Mouse (Mus musculus) stomach, embryonic 15.5 days (tissue): ENCODE results near the gene Maco1. TPM values are rescaled to one million over a fixed set of nuclear protein-coding genes. Genes with fewer than 3 reads are reported as not detected.
"Not testable (repeated sequence)": the region's sequence is repeated elsewhere in the genome, so short reads cannot be mapped to it uniquely, and the experiment has no call there.

Source experiments
- ATAC-seq: fragments of 200-750 bp; cut with Nextera tagmentation; 2 replicates; pipeline ENCODE4 v1.8.0; 2017; ENCODE audit warnings: low read depth, moderate number of reproducible peaks, moderate TSS enrichment; ENCODE audit not compliant: insufficient read depth, low FRiP score
- H3K27ac ChIP-seq: fragments of 300-500 bp; sonication (generic); 2 replicates; pipeline ENCODE4 v1.5.1; 2015; ENCODE audit warnings: mild to moderate bottlenecking, inconsistent platforms
- H3K27me3 ChIP-seq: fragments of 300-500 bp; sonication (generic); replicated peaks from 2 replicates; pipeline ENCODE4 v1.6.1; 2015; ENCODE audit warnings: inconsistent platforms
- H3K36me3 ChIP-seq: fragments of 300-500 bp; sonication (generic); 2 replicates; pipeline ENCODE4 v1.6.1; 2015; ENCODE audit warnings: inconsistent platforms
- H3K4me1 ChIP-seq: fragments of 300-500 bp; sonication (generic); 2 replicates; pipeline ENCODE4 v1.6.1; 2015; ENCODE audit warnings: inconsistent platforms
- H3K4me2 ChIP-seq: fragments of 300-500 bp; sonication (generic); 2 replicates; pipeline ENCODE4 v1.6.1; 2015; ENCODE audit warnings: mild to moderate bottlenecking, inconsistent platforms
- H3K4me3 ChIP-seq: fragments of 300-500 bp; sonication (generic); replicated peaks from 2 replicates; pipeline ENCODE4 v1.5.1; 2015; ENCODE audit warnings: inconsistent platforms
- H3K9ac ChIP-seq: fragments of 300-500 bp; sonication (generic); 2 replicates; pipeline ENCODE4 v1.6.1; 2015; ENCODE audit warnings: inconsistent platforms
- H3K9me3 ChIP-seq: fragments of 300-500 bp; sonication (generic); 2 replicates; pipeline ENCODE4 v1.6.1; 2016; ENCODE audit warnings: inconsistent platforms
- WGBS: fragments of 180-500 bp; shearing (Covaris S2); methylation state at CpG from one replicate; pipeline ENCODE4 v1.1.7; 2015; 5-methylcytosine and 5-hydroxymethylcytosine counted together
- polyA plus RNA-seq: library from polyadenylated mRNA; unstranded; fragments of >200 nt; fragmentation: Nextera tagmentation; extraction: Ambion mirVana; gene quantifications from 2 replicates; pipeline ENCODE4 v1.2.1, GENCODE M21; 2015

The Maco1 gene
- polyA plus RNA-seq, 1 experiment from 2014 or later = 41.5 TPM

DNA sequence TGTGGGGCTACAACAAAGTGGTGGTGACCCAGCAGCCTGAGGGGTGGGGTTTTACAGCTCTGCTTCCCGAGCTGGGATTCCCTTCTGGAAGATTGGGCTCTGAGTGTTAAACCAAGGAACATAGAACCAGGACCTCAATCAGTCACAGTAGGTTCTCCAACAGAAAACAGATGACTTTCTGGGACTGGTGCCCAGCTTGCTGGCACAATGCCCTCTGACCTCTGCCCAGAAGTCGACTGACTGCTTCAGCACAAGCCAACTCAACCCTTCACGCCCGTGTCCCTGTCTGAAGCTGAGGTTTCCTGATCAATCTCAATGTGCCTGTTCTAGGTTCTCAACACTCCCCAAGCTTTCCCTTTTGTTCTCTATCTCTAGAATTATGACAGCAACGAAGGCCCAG, 48.4 kb downstream of the Maco1 start:
- H3K9me3 ChIP-seq = no peaks in the 10 kb centered on the region
- no peak for ATAC-seq
- H3K9ac ChIP-seq = no peak overlapping the region
- no peak overlapping the region for H3K4me3 ChIP-seq
- 0 out of 2 replicates have a peak, but pooled peaks cover 3% of the 10 kb centered on the region for H3K4me1 ChIP-seq
- H3K27me3 ChIP-seq = no peaks in the 10 kb centered on the region
- no peak overlapping the region for H3K27ac ChIP-seq
- WGBS = 62% methylated on average over 5 of the region's 5 CpGs
- H3K36me3 ChIP-seq = peaks cover 41% of the 10 kb centered on the region
- H3K4me2 ChIP-seq = no peak overlapping the region

DNA sequence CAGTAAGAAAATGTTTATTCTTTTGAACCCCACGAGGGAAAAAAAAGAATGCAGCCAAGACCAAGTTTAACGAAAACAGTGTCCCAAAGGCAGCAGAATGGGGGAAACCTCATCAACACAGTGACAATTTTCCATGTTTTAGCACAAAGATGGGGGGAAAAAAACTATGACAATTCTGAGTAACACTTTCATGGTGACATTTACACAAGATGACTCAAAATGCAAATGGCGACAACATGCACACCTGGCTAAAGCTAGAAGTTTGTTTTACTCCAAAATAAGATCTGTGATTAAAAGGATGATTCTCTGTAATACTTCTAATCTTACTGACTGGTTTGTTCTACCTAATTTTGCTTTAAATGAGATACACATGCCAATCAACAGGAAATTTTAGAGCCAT, 50.4 kb downstream of the Maco1 start:
- Histone ChIP-seq H3K9ac (no peak overlapping the region), H3K4me1 (0 out of 2 replicates have a peak, but pooled peaks cover 3% of the 10 kb centered on the region), H3K27ac (no peak overlapping the region), H3K9me3 (no peaks in the 10 kb centered on the region), H3K4me2 (no peak overlapping the region), H3K27me3 (no peaks in the 10 kb centered on the region), H3K4me3 (no peak overlapping the region), H3K36me3 (peaks cover 38% of the 10 kb centered on the region)
- 78% methylated on average over 3 of the region's 3 CpGs for WGBS
- ATAC-seq = no peak

DNA sequence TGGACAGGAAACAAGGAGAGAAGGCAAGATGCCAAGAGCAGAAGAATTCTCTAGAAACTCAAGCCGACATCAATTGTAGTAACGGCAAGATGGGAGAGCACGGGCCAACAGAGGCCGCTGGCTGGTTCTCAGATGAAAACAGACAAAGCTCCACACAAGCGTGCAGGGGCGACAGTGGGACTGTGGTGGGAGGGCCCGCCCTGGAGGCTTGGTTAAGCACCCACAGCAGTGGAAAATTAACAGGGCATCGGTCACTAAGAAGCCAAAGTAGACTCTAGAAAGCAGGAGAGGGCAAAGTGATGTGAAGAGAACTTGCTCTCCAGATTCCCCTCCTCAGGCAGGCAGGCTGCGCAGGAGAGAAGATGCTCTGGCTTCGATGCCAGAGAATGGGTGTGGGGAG, 51.0 kb downstream of the Maco1 start:
- H3K9me3 ChIP-seq = no peaks in the 10 kb centered on the region
- no peak for ATAC-seq

DNA sequence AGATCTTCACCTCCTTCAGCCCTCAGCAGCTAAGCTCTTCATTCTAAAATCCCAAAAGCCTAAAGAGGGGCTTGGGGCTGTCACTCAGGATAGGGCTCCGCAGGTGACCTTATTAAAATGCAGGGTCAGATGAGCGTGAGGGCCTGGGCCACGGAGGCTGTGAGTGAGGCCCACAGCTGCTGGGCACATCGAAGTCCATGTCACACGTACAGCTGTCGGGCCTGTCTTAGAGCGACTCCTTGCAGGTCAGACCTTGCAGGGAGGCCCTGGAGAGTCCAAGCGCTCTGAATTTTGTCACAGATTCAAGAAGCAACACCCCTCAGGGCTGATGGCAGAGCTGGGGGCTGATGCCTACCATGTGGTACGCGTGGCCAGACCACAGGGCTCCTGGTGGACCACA, 52.5 kb downstream of the Maco1 start:
- peaks cover 29% of the 10 kb centered on the region for H3K36me3 ChIP-seq
- H3K27ac ChIP-seq = no peak overlapping the region
- H3K4me1 ChIP-seq = 0 out of 2 replicates have a peak, but pooled peaks cover 3% of the 10 kb centered on the region
- no peak overlapping the region for H3K9ac ChIP-seq
- H3K4me2 ChIP-seq = no peak overlapping the region
- no peak for ATAC-seq
- no peak overlapping the region for H3K4me3 ChIP-seq
- whole genome bisulfite sequencing = 76% methylated on average over 10 of the region's 10 CpGs
- no peaks in the 10 kb centered on the region for H3K27me3 ChIP-seq
- no peaks in the 10 kb centered on the region for H3K9me3 ChIP-seq

More for the DNA sequence above, 51.0 kb downstream of the Maco1 start:
- no peak overlapping the region for H3K9ac ChIP-seq
- H3K4me1 ChIP-seq = 0 out of 2 replicates have a peak, but pooled peaks cover 3% of the 10 kb centered on the region
- H3K27me3 ChIP-seq = no peaks in the 10 kb centered on the region
- no peak overlapping the region for H3K27ac ChIP-seq
- H3K36me3 ChIP-seq = peaks cover 38% of the 10 kb centered on the region
- H3K4me3 ChIP-seq = no peak overlapping the region
- H3K4me2 ChIP-seq = no peak overlapping the region
- WGBS = 87% methylated on average over 10 of the region's 10 CpGs

DNA sequence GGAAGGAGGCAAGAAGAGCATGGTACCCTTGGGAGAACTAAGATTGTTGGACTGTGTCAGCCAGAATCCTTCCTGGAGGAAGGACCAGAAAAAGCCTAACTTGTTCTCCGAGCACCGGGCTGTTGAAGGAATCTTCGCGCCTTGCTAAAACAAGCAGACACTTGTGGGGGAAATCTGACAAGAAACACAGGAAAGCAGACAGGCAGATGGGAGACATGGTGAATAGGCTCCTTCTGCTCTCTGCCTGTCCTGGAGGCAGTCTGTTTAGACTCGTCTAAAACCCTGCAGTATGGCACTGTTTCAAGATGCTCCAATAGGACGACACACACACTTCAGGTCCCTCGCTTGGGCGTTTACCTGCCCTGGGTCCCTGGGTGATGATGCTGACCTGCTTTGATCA, 53.0 kb downstream of the Maco1 start:
- 62% methylated on average over 8 of the region's 8 CpGs for WGBS
- Histone ChIP-seq H3K9me3 (no peaks in the 10 kb centered on the region), H3K27me3 (no peaks in the 10 kb centered on the region), H3K9ac (no peak overlapping the region), H3K36me3 (peaks cover 25% of the 10 kb centered on the region), H3K4me2 (no peak overlapping the region), H3K4me3 (no peak overlapping the region), H3K4me1 (0 out of 2 replicates have a peak, but pooled peaks cover 1% of the 10 kb centered on the region), H3K27ac (no peak overlapping the region)
- ATAC-seq = no peak

DNA sequence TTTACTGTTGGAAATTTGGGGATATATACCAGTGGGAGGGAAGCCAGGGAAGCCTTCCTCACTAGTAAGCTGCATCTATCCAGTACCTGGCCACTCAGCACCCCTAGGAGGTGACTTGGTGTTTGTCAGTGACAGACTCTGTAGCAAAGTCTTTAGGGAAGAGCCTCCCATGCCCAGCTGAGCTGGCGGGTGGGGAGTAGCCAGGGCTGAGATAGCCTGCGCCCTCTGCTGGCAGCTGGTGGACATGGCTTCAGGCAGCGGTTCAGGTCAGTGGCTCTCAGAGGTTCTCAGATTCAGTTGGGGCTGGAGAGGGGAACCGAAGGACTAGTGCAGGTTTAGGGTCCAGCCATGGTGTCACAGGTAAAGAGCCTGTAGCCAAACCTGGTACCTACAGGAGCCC, 53.9 kb downstream of the Maco1 start:
- Histone ChIP-seq H3K27me3 (no peaks in the 10 kb centered on the region), H3K4me1 (no peaks in the 10 kb centered on the region), H3K36me3 (peaks cover 17% of the 10 kb centered on the region; the same call in 1 of the 2 replicates), H3K27ac (no peak overlapping the region), H3K9ac (no peak overlapping the region), H3K4me2 (no peak overlapping the region), H3K9me3 (no peaks in the 10 kb centered on the region), H3K4me3 (no peak overlapping the region)
- WGBS = 5% methylated on average over 4 of the region's 4 CpGs
- ATAC-seq = peak; percentile 68; the same call in 1 of the 2 replicates

DNA sequence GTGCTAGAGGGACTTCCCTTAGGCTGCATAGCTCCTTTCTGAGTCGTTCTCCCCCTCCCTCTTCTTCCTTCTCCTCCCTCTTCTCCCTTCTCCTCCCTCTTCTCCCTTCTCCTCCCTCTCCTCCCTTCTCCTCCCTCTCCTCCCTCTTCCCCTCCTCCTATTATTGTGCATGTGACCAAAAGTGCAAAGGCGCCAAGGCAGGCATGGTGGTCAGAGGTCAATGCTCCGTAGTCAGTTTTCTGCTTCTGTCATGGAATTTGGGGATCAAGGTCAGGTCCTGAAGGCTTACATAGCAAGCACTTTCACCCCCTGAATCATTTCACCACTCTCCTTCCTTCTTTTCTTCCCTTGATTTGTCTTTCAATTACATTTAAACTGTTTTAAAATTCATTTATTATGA, 54.3 kb downstream of the Maco1 start:
- WGBS = 43% methylated on average over 3 of the region's 3 CpGs

DNA sequence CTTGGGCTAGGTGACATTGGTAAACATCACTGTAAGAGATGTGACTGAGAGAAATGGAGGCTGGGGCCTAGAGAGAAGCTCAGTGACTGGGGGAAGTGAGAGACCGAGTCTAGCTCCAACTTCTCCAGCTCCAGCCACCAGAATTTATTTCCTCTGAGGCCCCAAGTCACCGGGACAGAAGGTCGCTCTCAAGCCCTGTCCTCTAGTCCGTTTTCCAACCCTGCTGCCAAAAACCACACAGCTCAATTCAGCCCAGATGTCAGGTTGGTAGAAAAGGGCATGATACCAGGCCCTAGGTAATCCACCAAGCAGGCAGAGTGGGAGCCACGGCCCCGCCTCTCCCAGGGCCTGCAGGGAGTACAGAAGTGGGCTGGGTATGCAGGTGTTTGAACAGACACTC, 55.5 kb downstream of the Maco1 start:
- WGBS = 72% methylated on average over 6 of the region's 6 CpGs

More for the DNA sequence above, 54.3 kb downstream of the Maco1 start:
- ATAC-seq = no peak
- Histone ChIP-seq H3K9me3 (no peaks in the 10 kb centered on the region), H3K27me3 (no peaks in the 10 kb centered on the region), H3K4me3 (no peak overlapping the region), H3K4me2 (no peak overlapping the region), H3K9ac (no peak overlapping the region), H3K36me3 (peaks cover 14% of the 10 kb centered on the region; the same call in 1 of the 2 replicates), H3K4me1 (no peaks in the 10 kb centered on the region), H3K27ac (no peak overlapping the region)

DNA sequence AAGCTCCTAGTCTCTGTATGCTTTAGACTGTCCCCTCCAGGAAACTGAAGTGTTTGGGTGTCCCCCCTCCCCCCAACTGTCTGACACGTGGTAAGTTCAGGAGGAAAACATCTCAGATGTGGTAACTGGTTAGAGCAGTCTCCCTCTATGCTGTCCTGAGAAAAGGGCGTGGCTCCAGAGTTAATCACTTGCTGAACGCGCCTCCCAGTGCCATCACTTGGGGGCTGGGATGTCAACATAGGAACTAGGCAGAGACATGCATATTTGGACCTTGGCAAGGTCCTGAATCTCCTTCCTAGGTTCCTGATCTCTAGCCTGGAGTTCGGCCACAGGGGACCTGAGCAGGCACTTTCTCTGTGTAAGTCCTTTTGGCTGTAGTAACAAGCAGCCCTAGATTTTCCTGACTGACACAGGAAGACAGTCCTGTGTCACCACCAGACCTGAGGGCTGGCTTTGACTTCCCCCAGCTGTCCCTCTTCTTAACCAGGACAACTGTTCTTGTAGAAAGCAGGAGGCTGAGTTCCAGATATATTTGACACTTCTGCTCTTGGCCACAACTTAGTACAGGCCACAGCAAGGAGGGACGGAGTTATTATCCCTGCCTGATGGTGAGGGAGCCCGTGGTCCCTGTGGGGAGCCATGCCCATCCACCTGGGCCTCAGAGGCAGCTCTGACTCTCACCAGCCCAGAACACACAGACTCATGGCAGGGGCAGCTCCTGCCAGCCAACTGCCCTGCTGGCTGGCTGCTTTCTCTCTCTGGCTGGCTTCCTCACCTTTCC, 56.4 kb downstream of the Maco1 start:
- Histone ChIP-seq H3K27ac (no peak overlapping the region), H3K4me3 (no peak overlapping the region), H3K27me3 (no peaks in the 10 kb centered on the region), H3K4me1 (no peaks in the 10 kb centered on the region), H3K9me3 (no peaks in the 10 kb centered on the region), H3K36me3 (no peaks in the 10 kb centered on the region), H3K9ac (no peak overlapping the region), H3K4me2 (no peak overlapping the region)
- ATAC-seq = no peak
- WGBS = 23% methylated on average over 7 of the region's 7 CpGs

More for the DNA sequence above, 55.5 kb downstream of the Maco1 start:
- H3K27me3 ChIP-seq = no peaks in the 10 kb centered on the region
- no peak overlapping the region for H3K9ac ChIP-seq
- H3K9me3 ChIP-seq = no peaks in the 10 kb centered on the region
- no peaks in the 10 kb centered on the region for H3K4me1 ChIP-seq
- H3K36me3 ChIP-seq = peaks cover 8% of the 10 kb centered on the region; the same call in 1 of the 2 replicates
- no peak for ATAC-seq
- no peak overlapping the region for H3K4me3 ChIP-seq
- H3K4me2 ChIP-seq = no peak overlapping the region
- no peak overlapping the region for H3K27ac ChIP-seq

DNA sequence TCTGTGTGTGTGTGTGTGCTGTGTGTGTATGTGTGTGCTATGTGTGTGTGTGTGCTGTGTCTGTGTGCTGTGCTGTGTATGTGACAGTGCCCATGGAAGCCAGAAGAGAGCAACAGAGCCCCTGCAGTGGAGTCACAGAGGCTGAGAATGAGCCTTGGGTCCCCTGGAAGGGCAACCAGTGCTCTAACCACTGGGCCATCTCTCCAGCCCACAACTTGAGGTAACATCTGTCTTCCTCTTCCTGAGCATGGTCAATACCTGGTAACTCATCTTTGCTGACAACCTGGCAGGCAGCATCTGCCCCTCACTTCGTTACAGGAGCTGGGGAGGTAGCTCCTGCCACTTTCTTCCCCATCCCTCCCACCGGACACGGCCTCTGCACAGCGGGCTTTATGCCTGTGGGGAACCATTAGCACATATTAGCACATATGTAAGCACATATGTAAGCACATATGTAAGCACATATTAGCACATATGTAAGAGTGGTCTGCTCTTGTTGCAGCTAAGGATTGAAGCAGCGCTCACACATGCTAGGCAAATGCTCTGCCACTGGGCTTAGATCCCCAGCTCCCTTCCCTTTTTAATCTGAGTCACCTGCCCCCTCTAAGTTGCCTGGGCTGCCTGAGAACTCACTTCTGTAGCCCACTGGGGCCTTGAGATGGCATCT, 57.2 kb downstream of the Maco1 start:
- Histone ChIP-seq H3K27ac (no peak overlapping the region), H3K27me3 (no peaks in the 10 kb centered on the region), H3K9me3 (no peaks in the 10 kb centered on the region), H3K4me1 (no peaks in the 10 kb centered on the region), H3K36me3 (no peaks in the 10 kb centered on the region), H3K9ac (no peak overlapping the region), H3K4me3 (no peak overlapping the region), H3K4me2 (no peak overlapping the region)
- no peak for ATAC-seq
- WGBS = 77% methylated on average over 5 of the region's 5 CpGs

DNA sequence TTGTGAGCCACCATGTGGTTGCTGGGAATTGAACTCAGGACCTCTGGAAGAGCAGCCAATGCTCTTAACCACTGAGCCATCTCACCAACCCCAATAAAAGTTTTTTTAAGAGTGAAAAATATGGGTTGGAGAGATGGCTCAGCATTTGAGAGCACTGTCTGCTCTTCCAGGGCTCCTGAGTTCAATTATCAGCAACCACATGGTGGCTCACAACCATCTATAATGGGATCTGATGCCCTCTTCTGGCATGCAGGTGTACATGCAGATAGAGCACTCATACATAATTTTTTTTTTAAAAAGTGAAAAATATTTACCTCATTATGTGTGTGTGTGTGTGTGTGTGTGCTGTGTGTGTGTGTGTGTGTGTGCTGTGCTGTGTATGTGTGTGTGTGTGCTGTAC, 58.2 kb downstream of the Maco1 start:
- not testable (repeated sequence) for H3K4me3 ChIP-seq, H3K4me2 ChIP-seq, H3K4me1 ChIP-seq, H3K27me3 ChIP-seq, H3K27ac ChIP-seq, ATAC-seq, H3K9me3 ChIP-seq, H3K36me3 ChIP-seq, H3K9ac ChIP-seq

DNA sequence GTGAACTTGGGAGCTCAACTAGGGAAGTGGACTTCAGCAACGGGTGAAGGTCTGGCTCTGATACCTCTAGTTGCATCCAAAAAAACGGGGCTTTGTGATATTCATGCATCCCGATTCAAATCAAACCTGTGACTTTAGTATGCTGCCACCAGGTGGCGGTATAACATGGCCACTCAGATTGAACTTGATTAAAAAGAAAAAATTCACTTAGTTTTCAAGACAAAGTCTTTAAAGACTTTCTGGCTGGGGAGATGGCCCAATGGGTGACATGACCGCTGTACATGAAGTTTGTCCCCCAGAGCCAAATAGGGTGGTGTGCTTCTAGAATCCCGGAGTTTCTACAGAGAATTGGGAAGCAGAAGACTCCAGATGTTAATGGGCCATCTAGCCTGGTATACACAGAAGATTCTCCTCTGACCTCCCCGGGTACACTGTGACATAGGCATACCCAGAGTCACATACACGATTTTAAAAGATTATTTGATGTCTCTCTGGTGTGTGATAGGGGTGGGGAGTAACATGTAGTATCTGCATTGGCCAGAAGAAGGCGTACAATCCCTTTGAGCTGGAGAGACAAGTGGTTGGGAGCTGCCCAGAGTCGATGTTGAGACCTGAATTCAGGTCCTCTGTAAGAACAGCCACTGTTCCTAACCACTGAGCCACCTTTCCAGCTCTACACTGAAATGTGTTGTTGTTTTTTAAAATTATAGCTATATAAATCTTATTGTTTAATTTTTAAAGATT, 59.8 kb downstream of the Maco1 start:
- no peak overlapping the region for H3K4me2 ChIP-seq
- no peaks in the 10 kb centered on the region for H3K9me3 ChIP-seq
- no peak overlapping the region for H3K27ac ChIP-seq
- no peaks in the 10 kb centered on the region for H3K27me3 ChIP-seq
- no peak overlapping the region for H3K4me3 ChIP-seq
- 47% methylated on average over 10 of the region's 10 CpGs for WGBS
- H3K9ac ChIP-seq = no peak overlapping the region
- H3K4me1 ChIP-seq = no peaks in the 10 kb centered on the region
- no peaks in the 10 kb centered on the region for H3K36me3 ChIP-seq
- ATAC-seq = no peak
